Mouse (Mus musculus) forebrain, embryonic 10.5 days (tissue): Measurements from ENCODE around the gene Cts8. TPM values are rescaled to one million over a fixed set of nuclear protein-coding genes. Genes with fewer than 3 reads are reported as not detected.

Experiments used
- DNase-seq: peaks from one replicate; pipeline ENCODE4 v3.0.0-alpha.2; 2017; ENCODE audit warnings: low spot score; ENCODE audit errors: extremely low spot score
- H3K27ac ChIP-seq: fragments of 300-500 bp; sonication (generic); 2 replicates; pipeline ENCODE4 v1.5.1; 2016; ENCODE audit warnings: mild to moderate bottlenecking
- H3K27me3 ChIP-seq: fragments of 300-500 bp; sonication (generic); 2 replicates; pipeline ENCODE4 v1.6.1; 2016; ENCODE audit warnings: mild to moderate bottlenecking; ENCODE audit not compliant: poor library complexity, severe bottlenecking
- H3K36me3 ChIP-seq: fragments of 300-500 bp; sonication (generic); replicated peaks from 2 replicates; pipeline ENCODE4 v1.6.1; 2016; ENCODE audit warnings: mild to moderate bottlenecking, moderate library complexity
- H3K4me1 ChIP-seq: fragments of 300-500 bp; sonication (generic); 2 replicates; pipeline ENCODE4 v1.6.1; 2016
- H3K4me3 ChIP-seq: fragments of 300-500 bp; sonication (generic); 2 replicates; pipeline ENCODE4 v1.5.1; 2016; ENCODE audit warnings: mild to moderate bottlenecking, moderate library complexity
- H3K9me3 ChIP-seq: fragments of 300-500 bp; sonication (generic); 2 replicates; pipeline ENCODE4 v1.6.1; 2016; ENCODE audit warnings: mild to moderate bottlenecking, moderate library complexity
- WGBS: fragments of 180-500 bp; shearing (Covaris S2); methylation state at CpG from one replicate; pipeline ENCODE4 v1.1.7; 2016; 5-methylcytosine and 5-hydroxymethylcytosine counted together
- polyA plus RNA-seq: library from polyadenylated mRNA; unstranded; fragments of >200 nt; fragmentation: Nextera tagmentation; extraction: Ambion mirVana; gene quantifications from 2 replicates; pipeline ENCODE4 v1.2.1, GENCODE M21; 2016

Gene Cts8
- not detected in 2 replicates for polyA plus RNA-seq

DNA sequence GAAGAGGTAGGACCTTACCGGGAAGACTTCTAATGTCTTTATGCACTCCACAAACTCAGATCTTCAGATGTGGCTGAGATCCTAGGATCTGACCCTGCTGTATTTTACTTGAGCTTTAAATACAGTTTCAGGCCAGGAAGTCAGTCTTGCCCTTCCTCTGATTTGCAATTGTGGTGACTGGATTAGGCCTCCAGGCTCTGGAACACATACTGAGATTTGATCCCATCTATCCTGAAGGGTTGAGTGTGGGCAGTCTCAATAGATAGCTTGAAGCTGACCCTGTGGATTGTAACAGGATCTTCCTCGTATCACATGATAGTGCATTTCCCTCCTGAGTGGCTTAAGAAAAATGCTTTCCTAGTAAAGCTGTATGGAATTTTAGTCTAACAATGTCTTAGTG lies at the start of gene Cts8:
Gene Cts8 (minus strand): TSS at position 101 of the 400 bp plus-strand sequence.
- no peaks in the 10 kb centered on the region for H3K36me3 ChIP-seq
- no peaks in the 10 kb centered on the region for H3K4me1 ChIP-seq
- H3K27ac ChIP-seq, result no peak within 1 kb of the TSS
- H3K4me3 ChIP-seq, result no peak within 1 kb of the TSS
- 91% methylated on average over 2 of the region's 2 CpGs for WGBS
- no peak for DNase-seq
- H3K27me3 ChIP-seq, result no peaks in the 10 kb centered on the region
- peaks cover 69% of the 10 kb centered on the region for H3K9me3 ChIP-seq

DNA sequence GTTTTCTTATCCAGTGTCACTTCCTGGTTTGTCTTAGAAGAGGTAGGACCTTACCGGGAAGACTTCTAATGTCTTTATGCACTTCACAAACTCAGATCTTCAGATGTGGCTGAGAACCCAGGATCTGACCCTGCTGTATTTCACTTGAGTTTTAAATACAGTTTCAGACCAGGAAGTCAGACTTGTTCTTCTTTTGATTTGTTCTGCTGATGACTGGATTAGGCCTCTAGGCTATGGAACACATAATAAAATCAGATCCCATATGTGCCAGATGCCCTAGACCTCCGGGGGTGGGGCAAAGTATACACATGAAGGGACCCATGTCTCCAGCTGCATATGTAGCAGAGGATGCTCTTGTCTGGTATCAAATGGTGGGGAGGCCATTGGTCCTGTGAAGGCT lies 33.6 kb upstream of the Cts8 start, which contains the start of gene Gm49398:
Gene Gm49398 (minus strand): TSS at position 101 of the 400 bp plus-strand sequence.
- H3K27ac ChIP-seq, result no peak within 1 kb of the TSS
- no peaks in the 10 kb centered on the region for H3K4me1 ChIP-seq
- 90% methylated on average over 2 of the region's 2 CpGs for WGBS
- H3K9me3 ChIP-seq, result peaks cover 48% of the 10 kb centered on the region
- H3K27me3 ChIP-seq, result no peaks in the 10 kb centered on the region
- no peak for DNase-seq
- no peak within 1 kb of the TSS for H3K4me3 ChIP-seq
- no peaks in the 10 kb centered on the region for H3K36me3 ChIP-seq

DNA sequence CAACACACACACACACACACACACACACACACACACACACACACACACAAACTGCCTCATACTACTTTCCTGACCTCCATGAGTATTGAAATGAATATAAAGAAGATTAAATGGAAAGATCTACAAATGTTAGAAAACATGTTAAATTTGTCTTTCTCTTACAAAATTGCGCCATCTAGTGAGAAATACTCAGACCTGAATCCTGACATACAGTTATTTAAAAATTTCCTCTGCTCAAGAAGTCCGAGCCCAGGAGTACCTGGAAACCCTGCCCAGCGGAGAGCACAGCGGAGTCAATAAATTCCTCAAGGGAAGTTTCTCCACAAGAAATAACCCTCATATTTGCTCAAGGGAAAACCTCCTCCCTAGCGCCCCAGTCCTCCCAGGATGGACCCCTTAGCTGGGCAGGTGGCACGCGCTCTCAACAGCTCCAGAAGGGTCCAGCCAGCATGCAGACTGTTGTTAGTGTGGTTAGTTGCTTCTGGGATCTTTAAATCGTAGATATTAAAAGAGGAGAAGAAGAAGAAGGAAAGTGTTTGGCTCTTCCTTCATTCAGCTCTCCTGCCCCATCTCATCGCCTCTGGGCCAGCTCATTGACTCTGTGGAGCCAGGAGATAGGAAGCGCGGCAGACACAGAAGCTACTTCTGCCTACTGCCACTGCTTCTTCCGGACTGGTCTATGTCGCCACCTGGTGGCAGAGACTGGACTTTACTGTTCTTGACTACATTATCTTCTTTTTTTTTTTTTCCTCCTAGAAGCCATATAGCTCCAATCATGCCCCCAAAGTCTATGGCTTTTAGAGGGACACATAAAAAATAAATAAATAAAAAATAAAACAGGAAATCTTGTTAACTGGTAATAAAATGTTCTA lies 13.8 kb downstream of the Cts8 start:
- no peak overlapping the region for H3K27ac ChIP-seq
- no peaks in the 10 kb centered on the region for H3K36me3 ChIP-seq
- H3K9me3 ChIP-seq, result peaks cover 38% of the 10 kb centered on the region
- no peaks in the 10 kb centered on the region for H3K4me1 ChIP-seq
- no peak overlapping the region for H3K4me3 ChIP-seq
- H3K27me3 ChIP-seq, result no peaks in the 10 kb centered on the region
- DNase-seq, result no peak
- 57% methylated on average over 13 of the region's 13 CpGs for WGBS

DNA sequence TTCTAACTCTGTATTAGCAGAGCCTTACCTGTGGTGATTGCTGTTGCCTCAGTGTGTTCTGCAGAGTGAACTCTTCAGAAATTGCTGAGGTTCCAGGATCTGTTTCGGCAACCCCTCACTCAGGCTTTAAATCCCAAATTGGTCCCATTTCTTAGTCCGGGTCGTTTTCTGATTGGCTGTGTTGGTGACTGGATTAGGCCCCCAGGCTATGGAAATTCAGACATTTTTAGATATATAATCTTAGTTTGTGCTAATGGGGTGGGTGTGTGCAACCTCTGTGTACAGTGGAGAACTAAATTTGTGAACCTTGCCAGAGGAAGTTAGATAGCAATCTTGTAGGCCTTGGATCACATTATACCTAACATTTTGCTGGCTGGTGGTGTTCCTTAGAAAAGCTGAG lies 51.8 kb downstream of the Cts8 start, which contains the start of gene Cts6:
Gene Cts6 (minus strand): TSS at position 101 of the 400 bp plus-strand sequence.
- no peaks in the 10 kb centered on the region for H3K4me1 ChIP-seq
- no peak within 1 kb of the TSS for H3K4me3 ChIP-seq
- no peaks in the 10 kb centered on the region for H3K36me3 ChIP-seq
- no peaks in the 10 kb centered on the region for H3K27me3 ChIP-seq
- no peak for DNase-seq
- 89% methylated on average over 3 of the region's 3 CpGs for WGBS
- H3K27ac ChIP-seq, result no peak within 1 kb of the TSS
- peaks cover 72% of the 10 kb centered on the region for H3K9me3 ChIP-seq

Other genes with a start within 250 kb of the Cts8 start
- not detected in 2 replicates for gene Ctsj, start 249.4 kb downstream of the Cts8 start, polyA plus RNA-seq
- not detected in 2 replicates for gene Ctsq, start 214.7 kb downstream of the Cts8 start, polyA plus RNA-seq
- not detected in 2 replicates for gene Ctsr, start 91.1 kb downstream of the Cts8 start, polyA plus RNA-seq
- gene Cts6, start 51.9 kb downstream of the Cts8 start, polyA plus RNA-seq, result not detected in 2 replicates
- gene Gm49398, start 33.5 kb upstream of the Cts8 start, polyA plus RNA-seq, result not detected in 2 replicates
- gene Cts7, start 102.8 kb upstream of the Cts8 start, polyA plus RNA-seq, result not detected in 2 replicates